Mouse (Mus musculus): ENCODE data around the gene Aire. TPM values are rescaled to one million over a fixed set of nuclear protein-coding genes. Genes with fewer than 3 reads are reported as not detected.

Aire gene
- polyA plus RNA-seq, 1 experiment from 2014 or later = 0.27 TPM

DNA sequence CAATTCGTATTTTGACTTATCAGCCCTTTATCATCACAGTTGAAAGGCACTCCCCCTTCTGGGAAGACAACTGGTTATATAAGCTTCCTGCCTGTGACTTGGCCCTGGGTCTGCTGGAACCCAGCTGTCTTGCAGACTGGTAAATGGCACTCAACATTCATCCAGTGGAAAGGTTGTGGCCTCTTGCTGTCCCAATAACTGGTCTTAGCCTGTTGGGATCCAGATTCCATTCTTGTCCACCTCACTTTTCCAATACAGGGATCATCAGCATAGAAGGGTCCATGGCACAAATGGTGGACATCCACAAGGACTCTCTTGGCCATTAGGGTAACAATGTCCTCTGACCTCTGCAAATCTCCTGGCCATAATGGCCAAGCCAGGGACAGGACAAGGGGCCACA lies 40.7 kb upstream of the Aire start:
- Histone ChIP-seq H3K4me2 (replicated peaks; ENCODE audit: low read depth, low read length) (no peak overlapping the region), H3K4me3 (ENCODE audit: low read depth, low read length) (no peak overlapping the region), H3K27ac (ENCODE audit: low read length) (no peak overlapping the region), H3K9me3 (ENCODE audit: control insufficient read depth, low read depth, low read length) (no peaks in the 10 kb centered on the region), H3K27me3 (ENCODE audit: control insufficient read depth, insufficient read depth, low read length) (no peaks in the 10 kb centered on the region), H3K4me1 (ENCODE audit: control insufficient read depth, insufficient read depth, low read length) (no peaks in the 10 kb centered on the region), H3K36me3 (ENCODE audit: control insufficient read depth, insufficient read depth, low read length) (no peaks in the 10 kb centered on the region), H3K9ac (replicated peaks; ENCODE audit: low read depth, low read length) (no peak overlapping the region)
- no peak for ATAC-seq (ENCODE audit: insufficient number of reproducible peaks, insufficient read depth, low FRiP score, low read depth)
- WGBS = 54% methylated on average over 1 of the region's 1 CpGs

DNA sequence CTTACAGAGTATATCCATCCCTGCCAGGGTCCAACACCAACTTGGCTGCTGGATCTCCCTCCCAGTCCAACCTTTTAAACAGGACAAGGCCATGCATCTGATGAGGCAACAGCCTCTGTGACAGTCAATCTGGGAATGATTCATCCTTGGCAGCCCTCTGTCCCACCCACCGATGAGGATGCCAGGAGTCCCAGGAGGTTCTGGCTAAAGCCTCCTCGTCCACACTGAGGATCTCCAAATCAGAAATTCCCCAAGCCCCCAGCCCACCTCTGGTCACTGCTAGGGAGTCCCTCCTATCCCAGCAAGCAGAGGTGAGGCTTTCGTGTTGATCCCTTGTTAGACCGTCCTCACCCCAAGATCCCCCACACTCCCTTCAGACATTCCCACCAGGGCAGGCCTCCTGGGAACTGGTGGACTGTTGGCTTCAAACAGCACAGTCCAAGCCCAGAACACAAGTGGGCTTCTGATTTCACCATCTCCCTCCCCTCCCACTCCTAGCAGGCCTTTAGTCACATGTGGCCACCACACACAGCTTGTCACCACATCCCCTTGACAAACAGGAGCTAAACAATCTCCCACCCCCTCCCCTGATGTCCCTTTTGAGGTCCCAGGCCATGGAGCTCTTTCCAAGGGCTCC lies 36.7 kb upstream of the Aire start:
- no peak overlapping the region for H3K4me3 ChIP-seq (ENCODE audit: low read depth, low read length)
- no peaks in the 10 kb centered on the region for H3K27me3 ChIP-seq (ENCODE audit: control insufficient read depth, insufficient read depth, low read length)
- 84% methylated on average over 4 of the region's 4 CpGs for WGBS
- H3K9ac ChIP-seq (replicated peaks; ENCODE audit: low read depth, low read length) = no peak overlapping the region
- H3K27ac ChIP-seq (ENCODE audit: low read length) = no peak overlapping the region
- no peaks in the 10 kb centered on the region for H3K4me1 ChIP-seq (ENCODE audit: control insufficient read depth, insufficient read depth, low read length)
- H3K9me3 ChIP-seq (ENCODE audit: control insufficient read depth, low read depth, low read length) = no peaks in the 10 kb centered on the region
- ATAC-seq (ENCODE audit: insufficient number of reproducible peaks, insufficient read depth, low FRiP score, low read depth) = no peak
- H3K4me2 ChIP-seq (replicated peaks; ENCODE audit: low read depth, low read length) = no peak overlapping the region
- no peaks in the 10 kb centered on the region for H3K36me3 ChIP-seq (ENCODE audit: control insufficient read depth, insufficient read depth, low read length)

DNA sequence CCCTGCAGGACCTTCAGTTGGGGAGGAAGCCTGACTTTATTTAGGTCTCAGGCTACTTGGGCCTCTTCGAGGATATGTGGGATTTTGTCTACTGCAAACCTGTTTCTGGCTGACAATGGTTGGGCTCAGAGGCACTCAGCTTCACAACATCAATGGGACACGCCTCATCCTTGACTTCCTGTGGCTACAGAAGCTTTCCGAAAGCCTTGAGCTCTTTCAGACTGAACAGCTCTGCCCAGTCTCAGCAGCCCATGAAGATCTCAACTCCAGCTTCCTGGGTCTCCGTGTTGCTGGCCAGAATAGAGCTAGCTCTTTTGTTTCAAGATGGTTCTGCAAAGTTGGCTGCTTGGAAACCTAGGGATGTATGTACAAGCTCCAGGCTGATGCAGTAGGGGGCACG lies 34.9 kb upstream of the Aire start:
- no peak overlapping the region for H3K27ac ChIP-seq (ENCODE audit: low read length)
- H3K4me2 ChIP-seq (replicated peaks; ENCODE audit: low read depth, low read length) = no peak overlapping the region
- H3K9me3 ChIP-seq (ENCODE audit: control insufficient read depth, low read depth, low read length) = no peaks in the 10 kb centered on the region
- no peak overlapping the region for H3K4me3 ChIP-seq (ENCODE audit: low read depth, low read length)
- H3K4me1 ChIP-seq (ENCODE audit: control insufficient read depth, insufficient read depth, low read length) = no peaks in the 10 kb centered on the region
- peak overlapping the region; percentile 26; the same call in 1 of the 2 replicates for H3K9ac ChIP-seq (replicated peaks; ENCODE audit: low read depth, low read length)
- no peaks in the 10 kb centered on the region for H3K36me3 ChIP-seq (ENCODE audit: control insufficient read depth, insufficient read depth, low read length)
- ATAC-seq (ENCODE audit: insufficient number of reproducible peaks, insufficient read depth, low FRiP score, low read depth) = no peak
- 69% methylated on average over 5 of the region's 5 CpGs for WGBS
- H3K27me3 ChIP-seq (ENCODE audit: control insufficient read depth, insufficient read depth, low read length) = no peaks in the 10 kb centered on the region

DNA sequence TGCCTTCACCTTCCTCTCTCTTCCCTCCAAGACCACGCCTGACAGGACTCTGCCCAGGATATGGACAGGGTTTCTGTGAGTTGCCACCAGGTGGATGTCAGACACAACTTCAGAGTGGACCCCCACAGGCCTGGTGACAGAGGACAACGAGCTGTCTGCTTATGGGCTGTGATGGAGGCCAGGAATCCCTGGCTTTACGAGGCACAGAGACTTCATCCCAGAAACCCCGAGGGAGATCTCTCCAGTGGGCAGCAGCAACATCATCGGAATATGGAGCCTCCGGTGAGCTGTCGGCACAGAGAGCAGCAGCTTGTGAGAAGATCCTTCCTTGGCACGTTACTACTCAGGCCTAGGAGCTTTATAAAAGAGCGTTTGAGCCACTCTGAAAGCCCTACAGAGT lies 34.5 kb upstream of the Aire start:
- no peak overlapping the region for H3K4me3 ChIP-seq (ENCODE audit: low read depth, low read length)
- no peaks in the 10 kb centered on the region for H3K9me3 ChIP-seq (ENCODE audit: control insufficient read depth, low read depth, low read length)
- no peaks in the 10 kb centered on the region for H3K27me3 ChIP-seq (ENCODE audit: control insufficient read depth, insufficient read depth, low read length)
- H3K4me2 ChIP-seq (replicated peaks; ENCODE audit: low read depth, low read length) = no peak overlapping the region
- no peaks in the 10 kb centered on the region for H3K4me1 ChIP-seq (ENCODE audit: control insufficient read depth, insufficient read depth, low read length)
- no peak for ATAC-seq (ENCODE audit: insufficient number of reproducible peaks, insufficient read depth, low FRiP score, low read depth)
- no peak overlapping the region for H3K27ac ChIP-seq (ENCODE audit: low read length)
- peak overlapping the region; percentile 26; the same call in 1 of the 2 replicates for H3K9ac ChIP-seq (replicated peaks; ENCODE audit: low read depth, low read length)
- H3K36me3 ChIP-seq (ENCODE audit: control insufficient read depth, insufficient read depth, low read length) = no peaks in the 10 kb centered on the region
- WGBS = 80% methylated on average over 9 of the region's 9 CpGs

DNA sequence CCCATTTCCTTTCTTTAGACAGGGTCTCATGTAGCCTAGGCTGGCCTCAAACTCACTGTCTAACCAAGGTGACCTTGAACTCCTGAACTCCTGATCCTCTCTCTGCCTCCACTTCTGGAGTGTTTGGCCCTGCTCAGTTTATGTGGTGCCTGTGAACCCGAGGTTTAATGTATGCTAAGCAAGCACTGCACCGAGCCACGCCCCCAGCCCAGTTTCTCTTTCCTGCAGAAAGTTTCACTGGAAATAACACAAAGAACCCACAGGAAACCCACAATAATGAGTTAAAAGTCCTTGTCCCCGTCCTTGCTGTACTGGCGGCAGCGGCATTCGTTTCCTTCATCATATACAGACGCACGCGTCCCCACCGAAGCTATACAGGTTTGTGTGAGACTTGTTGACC lies 31.6 kb upstream of the Aire start:
- no peaks in the 10 kb centered on the region for H3K27me3 ChIP-seq (ENCODE audit: control insufficient read depth, insufficient read depth, low read length)
- H3K4me2 ChIP-seq (replicated peaks; ENCODE audit: low read depth, low read length) = no peak overlapping the region
- H3K4me1 ChIP-seq (ENCODE audit: control insufficient read depth, insufficient read depth, low read length) = no peaks in the 10 kb centered on the region
- WGBS = 80% methylated on average over 11 of the region's 11 CpGs
- H3K27ac ChIP-seq (ENCODE audit: low read length) = no peak overlapping the region
- no peaks in the 10 kb centered on the region for H3K9me3 ChIP-seq (ENCODE audit: control insufficient read depth, low read depth, low read length)
- no peak overlapping the region for H3K4me3 ChIP-seq (ENCODE audit: low read depth, low read length)
- no peak for ATAC-seq (ENCODE audit: insufficient number of reproducible peaks, insufficient read depth, low FRiP score, low read depth)
- H3K36me3 ChIP-seq (ENCODE audit: control insufficient read depth, insufficient read depth, low read length) = no peaks in the 10 kb centered on the region
- H3K9ac ChIP-seq (replicated peaks; ENCODE audit: low read depth, low read length) = no peak overlapping the region

DNA sequence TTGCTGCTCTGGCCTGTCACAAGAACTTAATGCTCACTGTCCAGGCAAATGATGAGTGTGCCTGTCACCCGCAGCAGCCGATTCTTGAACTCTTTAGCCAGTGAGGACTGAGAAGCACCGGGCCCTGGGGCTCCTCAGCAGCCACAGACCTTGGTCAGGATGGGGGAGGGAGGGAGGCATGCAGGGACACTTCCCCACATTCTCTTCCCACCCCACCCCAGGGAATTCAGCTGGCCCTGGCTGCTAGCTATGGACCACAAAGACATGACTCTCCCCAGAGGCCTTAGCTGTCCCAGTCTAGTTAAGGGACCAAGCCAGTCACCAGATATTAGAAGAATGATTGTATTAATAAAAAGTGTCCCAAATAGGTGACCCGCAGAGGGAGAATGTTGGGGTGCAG lies 30.7 kb upstream of the Aire start:
- Histone ChIP-seq H3K27ac (ENCODE audit: low read length) (no peak overlapping the region), H3K4me1 (ENCODE audit: control insufficient read depth, insufficient read depth, low read length) (no peaks in the 10 kb centered on the region), H3K9me3 (ENCODE audit: control insufficient read depth, low read depth, low read length) (no peaks in the 10 kb centered on the region), H3K4me2 (replicated peaks; ENCODE audit: low read depth, low read length) (no peak overlapping the region), H3K9ac (replicated peaks; ENCODE audit: low read depth, low read length) (no peak overlapping the region), H3K36me3 (ENCODE audit: control insufficient read depth, insufficient read depth, low read length) (no peaks in the 10 kb centered on the region), H3K27me3 (ENCODE audit: control insufficient read depth, insufficient read depth, low read length) (no peaks in the 10 kb centered on the region), H3K4me3 (ENCODE audit: low read depth, low read length) (no peak overlapping the region)
- 67% methylated on average over 4 of the region's 4 CpGs for WGBS
- no peak for ATAC-seq (ENCODE audit: insufficient number of reproducible peaks, insufficient read depth, low FRiP score, low read depth)

DNA sequence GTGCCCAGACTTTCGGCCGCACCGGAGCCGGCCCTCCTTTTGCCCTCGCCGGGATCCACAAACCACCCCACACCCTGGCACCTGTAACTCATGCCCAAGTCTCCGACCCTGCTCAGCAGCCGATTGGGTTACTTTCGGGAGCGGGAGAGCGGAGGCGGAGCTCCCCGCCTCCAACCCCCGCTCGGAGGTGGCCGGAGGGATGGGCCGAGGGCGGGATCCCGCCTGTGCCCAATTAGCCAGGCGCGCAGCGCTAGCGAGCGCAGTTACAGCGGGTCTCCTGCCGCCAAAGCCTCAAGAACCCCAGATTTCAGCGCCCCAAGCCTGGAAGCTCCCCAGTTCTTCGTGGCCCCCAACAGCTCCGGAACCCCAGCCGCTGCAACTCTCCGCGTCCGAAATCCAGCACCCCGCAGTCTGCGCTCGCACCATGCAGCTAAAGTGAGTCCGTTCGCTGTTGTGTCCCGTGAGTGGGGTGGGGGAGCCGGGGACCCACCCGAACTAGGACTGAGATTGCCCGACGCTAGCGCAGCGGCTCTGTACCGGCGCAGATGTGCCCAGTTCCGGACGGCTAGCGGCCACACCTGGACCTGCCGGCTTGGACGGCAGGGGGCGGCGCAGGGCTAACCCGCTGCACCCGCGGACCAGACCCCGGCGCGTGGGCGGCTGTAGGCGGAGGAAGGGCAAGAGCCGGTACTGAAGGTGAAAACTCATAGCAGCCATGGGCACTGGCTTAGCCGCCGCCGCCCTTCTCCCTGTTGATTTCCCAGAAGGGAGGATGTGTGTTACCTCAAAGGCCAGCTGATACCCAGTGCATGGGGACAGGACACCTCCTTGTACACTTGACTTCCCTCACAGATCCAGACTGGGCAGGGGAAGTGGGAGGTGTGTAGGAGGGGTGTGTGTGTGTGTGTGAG lies 25.9 kb upstream of the Aire start, which contains the start of gene Icosl:
Icosl (plus strand) TSS at position 202 of the 911 bp plus-strand sequence.
- no peak within 1 kb of the TSS for H3K27ac ChIP-seq (ENCODE audit: low read length)
- H3K4me1 ChIP-seq (ENCODE audit: control insufficient read depth, insufficient read depth, low read length) = no peaks in the 10 kb centered on the region; the same call in 1 of the 2 replicates
- H3K4me3 ChIP-seq (ENCODE audit: low read depth, low read length) = peak within 1 kb of the TSS; percentile 70
- H3K9me3 ChIP-seq (ENCODE audit: control insufficient read depth, low read depth, low read length) = no peaks in the 10 kb centered on the region
- peak within 1 kb of the TSS; percentile 48; the same call in 1 of the 2 replicates for H3K9ac ChIP-seq (replicated peaks; ENCODE audit: low read depth, low read length)
- ATAC-seq (ENCODE audit: insufficient number of reproducible peaks, insufficient read depth, low FRiP score, low read depth) = peak; percentile 91
- WGBS = under 1% methylated on average over 66 of the region's 66 CpGs
- H3K4me2 ChIP-seq (replicated peaks; ENCODE audit: low read depth, low read length) = peak within 1 kb of the TSS; percentile 91
- no peaks in the 10 kb centered on the region for H3K27me3 ChIP-seq (ENCODE audit: control insufficient read depth, insufficient read depth, low read length)
- H3K36me3 ChIP-seq (ENCODE audit: control insufficient read depth, insufficient read depth, low read length) = no peaks in the 10 kb centered on the region

DNA sequence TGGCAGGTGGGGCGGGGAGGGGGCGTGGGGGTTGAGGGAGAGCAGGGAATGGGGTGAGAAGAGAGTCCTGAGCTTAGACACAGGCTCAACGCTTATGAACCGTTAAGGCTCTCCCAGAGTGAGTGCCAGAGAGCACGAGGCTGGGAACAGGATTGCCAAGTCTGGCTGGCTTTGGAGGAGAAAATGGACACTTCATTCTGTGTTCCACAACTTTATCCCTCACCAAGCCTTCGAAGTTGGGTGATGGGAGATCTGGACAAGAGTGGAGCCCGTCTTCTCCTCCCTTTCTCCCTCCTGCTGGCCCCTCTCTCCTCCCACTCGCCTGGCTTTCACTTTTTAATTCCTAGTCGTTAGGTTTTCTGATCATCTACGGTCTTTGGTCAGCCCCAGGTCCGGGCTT lies 25.1 kb upstream of the Aire start:
- Histone ChIP-seq H3K27ac (ENCODE audit: low read length) (no peak overlapping the region), H3K4me3 (ENCODE audit: low read depth, low read length) (peak overlapping the region; percentile 70), H3K9me3 (ENCODE audit: control insufficient read depth, low read depth, low read length) (no peaks in the 10 kb centered on the region), H3K9ac (replicated peaks; ENCODE audit: low read depth, low read length) (no peak overlapping the region), H3K4me2 (replicated peaks; ENCODE audit: low read depth, low read length) (peak overlapping the region; percentile 91), H3K4me1 (ENCODE audit: control insufficient read depth, insufficient read depth, low read length) (no peaks in the 10 kb centered on the region; the same call in 1 of the 2 replicates), H3K36me3 (ENCODE audit: control insufficient read depth, insufficient read depth, low read length) (no peaks in the 10 kb centered on the region), H3K27me3 (ENCODE audit: control insufficient read depth, insufficient read depth, low read length) (no peaks in the 10 kb centered on the region)
- 14% methylated on average over 11 of the region's 11 CpGs for WGBS
- ATAC-seq (ENCODE audit: insufficient number of reproducible peaks, insufficient read depth, low FRiP score, low read depth) = no peak
